Mouse (Mus musculus): ENCODE results near the gene Fam49a. TPM values are rescaled to one million over a fixed set of nuclear protein-coding genes. Genes with fewer than 3 reads are reported as not detected.

Fam49a gene
- total RNA-seq, 2 experiments from 2014 or later: 346 to 364 TPM

- intact Hi-C loops (cut with DNase I): loop anchor here (5.0 to 10.0 kb wide), 4 partner anchors 154 to 796 kb away; no protein-coding TSS in a partner anchor
- DNase-seq: peak; percentile 90
Measured at GRCm38 (mm10) chr12:12420841-12421579, 159.1 kb downstream of the Fam49a start.

- intact Hi-C loops (cut with DNase I): loop anchor here (5.0 to 10.0 kb wide), 4 partner anchors 153 to 796 kb away; no protein-coding TSS in a partner anchor
Measured at GRCm38 (mm10) chr12:12421580-12421878, 159.6 kb downstream of the Fam49a start.

GRCm38 (mm10) chr12:12425188-12425587, 163.2 kb downstream of the Fam49a start:
- intact Hi-C loops (cut with DNase I): loop anchor here (10.0 kb wide), 2 partner anchors 150 to 190 kb away; no protein-coding TSS in a partner anchor
- no peak for DNase-seq

More at GRCm38 (mm10) chr12:12421580-12421878, 159.6 kb downstream of the Fam49a start:
- DNase-seq: no peak

GRCm38 (mm10) chr12:12427285-12427684, 165.3 kb downstream of the Fam49a start:
- DNase-seq: no peak
- intact Hi-C loops (cut with DNase I): loop anchor here (10.0 kb wide), 2 partner anchors 148 to 188 kb away; no protein-coding TSS in a partner anchor

- intact Hi-C loops (cut with DNase I): loop anchor here (10.0 kb wide), 2 partner anchors 146 to 186 kb away; no protein-coding TSS in a partner anchor
- DNase-seq: no peak
Measured at GRCm38 (mm10) chr12:12428886-12429285, 166.9 kb downstream of the Fam49a start.
